Mouse (Mus musculus) cerebellum, adult 2 months (tissue): ENCODE results near the gene Zfp955a. TPM values are rescaled to one million over a fixed set of nuclear protein-coding genes. Genes with fewer than 3 reads are reported as not detected.
"Not testable (repeated sequence)": the region's sequence is repeated elsewhere in the genome, so short reads cannot be mapped to it uniquely, and the experiment has no call there.

ENCODE experiments used
- DNase-seq, 2 experiments: peaks; one replicate each; pipeline ENCODE4 v3.0.0; 2021
- H3K27ac ChIP-seq: fragments of 200-500 bp; 2 replicates; pipeline ENCODE4 v1.5.1; 2012; ENCODE audit warnings: low read length, control low read depth, inconsistent platforms; ENCODE audit not compliant: insufficient read depth
- H3K27me3 ChIP-seq: fragments of 200-500 bp; 2 replicates; pipeline ENCODE4 v1.6.1; 2012; ENCODE audit warnings: inconsistent platforms, mild to moderate bottlenecking, low read length, moderate library complexity; ENCODE audit not compliant: control insufficient read depth, insufficient read depth
- H3K4me1 ChIP-seq: fragments of 200-500 bp; 2 replicates; pipeline ENCODE4 v1.6.1; 2011; ENCODE audit warnings: low read length; ENCODE audit not compliant: control insufficient read depth, insufficient read depth
- H3K4me3 ChIP-seq: fragments of 200-500 bp; replicated peaks from 2 replicates; pipeline ENCODE3; 2011; ENCODE audit warnings: mild to moderate bottlenecking, low read depth, low read length, control low read depth; ENCODE audit not compliant: insufficient read depth
- CTCF ChIP-seq: fragments of 200-500 bp; IDR thresholded peaks from 2 replicates; pipeline ENCODE4 v1.5.1; 2011; ENCODE audit warnings: low read depth, mild to moderate bottlenecking, control low read depth, low read length, moderate library complexity, borderline replicate concordance; ENCODE audit not compliant: insufficient read depth
- POLR2A ChIP-seq: fragments of 200-500 bp; IDR thresholded peaks from 2 replicates; pipeline ENCODE4 v1.6.1; 2011; ENCODE audit warnings: low read length, control low read depth, borderline replicate concordance; ENCODE audit not compliant: insufficient read depth
- WGBS: fragments of 180-500 bp; shearing (Covaris S2); methylation state at CpG from one replicate; pipeline ENCODE4 v1.1.7; 2018; 5-methylcytosine and 5-hydroxymethylcytosine counted together
- polyA plus RNA-seq: library from polyadenylated mRNA; depleted of rRNA; stranded (reverse); fragments of >200 nt; gene quantifications from 2 replicates; pipeline ENCODE4 v1.2.3, GENCODE M21; 2012; rRNA removed

The Zfp955a gene
- 5.3 and 6.7 TPM in 2 replicates for polyA plus RNA-seq

DNA sequence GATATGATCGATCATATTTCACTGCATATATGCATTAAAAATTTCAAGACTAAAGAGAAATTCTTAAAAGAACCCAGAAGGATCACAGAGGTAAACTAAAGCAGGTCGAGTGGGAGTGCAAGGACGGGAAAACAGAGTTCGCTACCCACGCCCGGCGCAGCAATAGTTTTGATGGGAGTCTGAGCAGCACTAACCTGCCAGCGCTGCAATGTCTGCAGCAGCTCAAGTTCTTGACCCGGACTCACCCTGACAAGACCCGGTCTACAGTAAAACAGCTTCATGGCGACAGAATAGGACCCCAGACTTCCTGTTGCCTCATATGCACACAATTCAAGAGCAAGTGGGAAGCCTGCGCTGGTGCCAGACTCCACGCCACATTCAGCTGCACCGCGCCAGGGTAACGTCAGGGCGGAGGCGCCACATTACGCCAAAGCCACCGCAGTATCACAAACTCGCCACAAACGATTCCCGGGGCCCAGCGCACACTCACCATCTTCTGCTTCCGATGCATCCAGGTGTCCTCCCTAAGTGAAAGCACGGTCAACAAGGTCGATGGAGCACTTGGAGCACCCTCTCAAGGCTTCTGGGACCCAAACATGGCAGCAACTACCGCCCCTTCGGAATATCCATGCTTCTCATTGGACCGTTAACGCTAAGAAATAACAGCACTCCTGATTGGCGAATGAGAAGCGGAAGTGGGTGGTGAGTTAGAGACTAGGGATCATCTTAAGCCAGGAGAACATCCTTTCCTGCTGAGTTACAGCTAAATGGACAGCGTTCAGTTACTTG, at the start of gene Zfp955a:
Gene Zfp955a (minus strand): TSS at position 616 of the 789 bp plus-strand sequence.
- not testable (repeated sequence) for H3K27ac ChIP-seq, H3K4me1 ChIP-seq, H3K4me3 ChIP-seq, DNase-seq, H3K27me3 ChIP-seq
- WGBS = 28% methylated on average over 1 of the region's 34 CpGs

DNA sequence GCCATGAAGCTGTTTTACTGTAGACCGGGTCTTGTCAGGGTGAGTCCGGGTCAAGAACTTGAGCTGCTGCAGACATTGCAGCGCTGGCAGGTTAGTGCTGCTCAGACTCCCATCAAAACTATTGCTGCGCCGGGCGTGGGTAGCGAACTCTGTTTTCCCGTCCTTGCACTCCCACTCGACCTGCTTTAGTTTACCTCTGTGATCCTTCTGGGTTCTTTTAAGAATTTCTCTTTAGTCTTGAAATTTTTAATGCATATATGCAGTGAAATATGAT, 34.9 kb upstream of the Zfp955a start:
- not testable (repeated sequence) for H3K4me3 ChIP-seq

DNA sequence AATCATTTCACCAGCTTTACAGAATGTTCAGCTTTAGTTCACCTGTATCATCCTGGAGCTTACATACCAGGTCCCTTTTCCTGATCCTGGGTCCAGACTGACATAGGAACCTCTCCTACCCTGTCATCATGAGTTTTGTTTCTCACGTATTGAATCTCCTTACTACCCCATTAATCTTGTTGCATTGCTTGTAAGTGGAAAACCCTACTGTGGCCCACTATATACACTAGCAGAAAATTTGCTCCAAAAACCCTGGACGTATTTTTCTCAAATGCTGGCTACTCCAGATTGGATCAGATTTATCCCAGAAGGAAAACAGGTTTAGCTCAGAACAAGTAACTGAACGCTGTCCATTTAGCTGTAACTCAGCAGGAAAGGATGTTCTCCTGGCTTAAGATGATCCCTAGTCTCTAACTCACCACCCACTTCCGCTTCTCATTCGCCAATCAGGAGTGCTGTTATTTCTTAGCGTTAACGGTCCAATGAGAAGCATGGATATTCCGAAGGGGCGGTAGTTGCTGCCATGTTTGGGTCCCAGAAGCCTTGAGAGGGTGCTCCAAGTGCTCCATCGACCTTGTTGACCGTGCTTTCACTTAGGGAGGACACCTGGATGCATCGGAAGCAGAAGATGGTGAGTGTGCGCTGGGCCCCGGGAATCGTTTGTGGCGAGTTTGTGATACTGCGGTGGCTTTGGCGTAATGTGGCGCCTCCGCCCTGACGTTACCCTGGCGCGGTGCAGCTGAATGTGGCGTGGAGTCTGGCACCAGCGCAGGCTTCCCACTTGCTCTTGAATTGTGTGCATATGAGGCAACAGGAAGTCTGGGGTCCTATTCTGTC, 34.3 kb upstream of the Zfp955a start, which contains the start of gene Zfp955b:
Gene Zfp955b (plus strand): TSS at position 506 of the 837 bp plus-strand sequence.
- not testable (repeated sequence) for H3K4me1 ChIP-seq, H3K27me3 ChIP-seq, DNase-seq, H3K27ac ChIP-seq, H3K4me3 ChIP-seq
- WGBS = no CpG with 5 or more reads among the region's 25 CpGs

More for the DNA sequence above, 34.9 kb upstream of the Zfp955a start:
- not testable (repeated sequence) for DNase-seq, H3K27ac ChIP-seq, H3K4me1 ChIP-seq, H3K27me3 ChIP-seq
- no CpG with 5 or more reads among the region's 9 CpGs for whole genome bisulfite sequencing

DNA sequence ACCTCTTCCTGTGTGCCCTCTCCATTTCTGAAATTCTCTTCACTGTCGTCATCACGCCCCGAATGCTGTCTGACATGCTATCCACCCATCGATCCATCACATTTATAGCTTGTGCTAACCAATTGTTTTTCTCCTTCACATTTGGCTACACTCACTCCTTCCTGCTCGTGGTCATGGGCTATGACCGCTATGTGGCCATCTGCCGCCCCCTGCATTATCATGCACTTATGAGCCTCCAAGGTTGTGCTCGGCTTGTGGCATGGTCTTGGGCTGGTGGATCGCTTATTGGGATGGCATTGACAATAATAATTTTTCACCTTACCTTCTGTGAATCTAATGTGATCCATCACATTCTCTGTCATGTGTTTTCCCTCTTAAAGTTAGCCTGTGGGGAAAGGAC, 14.0 kb upstream of the Zfp955a start:
- WGBS = 84% methylated on average over 9 of the region's 9 CpGs
- no peaks in the 10 kb centered on the region for H3K4me1 ChIP-seq
- TF ChIP-seq POLR2A = no peak
- TF ChIP-seq CTCF = no peak

DNA sequence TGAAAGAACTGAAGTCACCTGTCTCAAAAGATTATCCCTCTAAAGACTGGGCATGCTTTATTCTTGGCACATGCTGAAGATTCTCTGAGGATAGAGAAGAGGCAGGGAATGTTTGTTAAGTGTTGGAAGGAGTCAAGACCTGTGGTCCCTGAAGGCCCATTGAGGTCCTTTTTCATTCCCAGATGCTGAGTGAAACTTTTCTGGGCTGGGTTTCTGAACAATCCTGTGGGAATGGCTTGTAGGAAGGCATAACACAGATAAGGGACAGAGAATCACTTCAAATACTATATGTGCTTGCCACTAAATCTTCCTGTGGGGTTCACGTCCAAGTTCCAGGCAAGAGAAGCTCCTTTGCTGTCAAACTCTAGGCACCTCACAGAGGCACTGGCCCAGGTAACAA, 9.4 kb upstream of the Zfp955a start, which contains the start of gene Olfr63:
Gene Olfr63 (plus strand): TSS at position 301 of the 400 bp plus-strand sequence.
- no peaks in the 10 kb centered on the region for H3K27me3 ChIP-seq
- TF ChIP-seq CTCF = no peak
- no peak for TF ChIP-seq POLR2A
- 77% methylated on average over 1 of the region's 1 CpGs for WGBS

More for the DNA sequence above, 14.0 kb upstream of the Zfp955a start:
- no peak overlapping the region for H3K27ac ChIP-seq
- DNase-seq = no peak
- no peaks in the 10 kb centered on the region for H3K27me3 ChIP-seq
- H3K4me3 ChIP-seq = no peak overlapping the region

DNA sequence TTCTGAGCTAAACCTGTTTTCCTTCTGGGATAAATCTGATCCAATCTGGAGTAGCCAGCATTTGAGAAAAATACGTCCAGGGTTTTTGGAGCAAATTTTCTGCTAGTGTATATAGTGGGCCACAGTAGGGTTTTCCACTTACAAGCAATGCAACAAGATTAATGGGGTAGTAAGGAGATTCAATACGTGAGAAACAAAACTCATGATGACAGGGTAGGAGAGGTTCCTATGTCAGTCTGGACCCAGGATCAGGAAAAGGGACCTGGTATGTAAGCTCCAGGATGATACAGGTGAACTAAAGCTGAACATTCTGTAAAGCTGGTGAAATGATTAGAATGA, 343 bp upstream of the Zfp955a start:
- not testable (repeated sequence) for H3K27me3 ChIP-seq, H3K27ac ChIP-seq, H3K4me3 ChIP-seq, H3K4me1 ChIP-seq, DNase-seq
- no CpG with 5 or more reads among the region's 2 CpGs for WGBS

More for the DNA sequence above, 9.4 kb upstream of the Zfp955a start, which contains the start of gene Olfr63:
- no peak for DNase-seq
- Histone ChIP-seq H3K27ac (no peak within 1 kb of the TSS), H3K4me1 (no peaks in the 10 kb centered on the region), H3K4me3 (no peak within 1 kb of the TSS)

DNA sequence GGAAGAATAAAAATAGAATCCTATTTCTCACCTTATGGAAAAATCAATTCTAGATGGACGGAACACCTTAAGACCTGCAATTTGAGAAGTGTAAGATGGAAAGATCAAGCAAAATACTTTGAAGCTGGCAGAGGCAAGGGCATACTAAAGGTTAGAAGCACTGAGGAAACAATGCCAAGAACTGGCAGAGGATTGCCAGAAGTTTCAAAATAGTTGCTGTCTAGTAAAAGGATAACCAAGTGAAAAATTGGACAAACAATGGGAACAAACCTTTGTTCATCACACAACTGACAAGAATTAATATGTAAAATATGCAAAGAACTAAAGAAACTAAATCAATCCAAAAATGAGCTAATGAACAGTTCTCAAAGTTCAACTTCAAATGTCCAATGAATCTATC, 18.3 kb downstream of the Zfp955a start:
- not testable (repeated sequence) for DNase-seq, H3K27ac ChIP-seq, H3K4me3 ChIP-seq, H3K4me1 ChIP-seq, H3K27me3 ChIP-seq
- 89% methylated on average over 1 of the region's 1 CpGs for WGBS

DNA sequence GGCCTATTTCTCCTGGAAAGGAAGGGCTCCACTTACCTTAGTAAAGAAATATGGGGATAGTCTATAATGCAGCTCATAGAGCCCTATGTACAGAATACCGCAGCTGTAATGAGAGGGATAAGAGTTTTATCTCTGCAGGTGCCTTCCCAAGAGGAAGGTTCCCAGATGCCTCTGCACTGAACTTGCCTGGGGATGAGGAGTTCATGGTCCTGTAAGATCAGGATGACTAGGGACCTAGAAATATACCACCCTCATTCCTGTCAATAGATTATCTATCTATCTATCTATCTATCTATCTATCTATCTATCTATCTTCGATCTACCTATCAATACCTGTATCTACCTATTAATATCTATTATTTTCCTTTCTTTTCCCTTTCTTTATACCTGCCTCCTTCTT, 33.4 kb downstream of the Zfp955a start, which contains the start of gene Olfr1564:
Gene Olfr1564 (minus strand): TSS at position 101 of the 400 bp plus-strand sequence.
- H3K4me1 ChIP-seq = no peaks in the 10 kb centered on the region
- TF ChIP-seq POLR2A = no peak
- TF ChIP-seq CTCF = no peak
- H3K4me3 ChIP-seq = no peak within 1 kb of the TSS
- H3K27ac ChIP-seq = no peak within 1 kb of the TSS
- H3K27me3 ChIP-seq = no peaks in the 10 kb centered on the region
- DNase-seq = no peak
- WGBS = 75% methylated on average over 2 of the region's 2 CpGs

DNA sequence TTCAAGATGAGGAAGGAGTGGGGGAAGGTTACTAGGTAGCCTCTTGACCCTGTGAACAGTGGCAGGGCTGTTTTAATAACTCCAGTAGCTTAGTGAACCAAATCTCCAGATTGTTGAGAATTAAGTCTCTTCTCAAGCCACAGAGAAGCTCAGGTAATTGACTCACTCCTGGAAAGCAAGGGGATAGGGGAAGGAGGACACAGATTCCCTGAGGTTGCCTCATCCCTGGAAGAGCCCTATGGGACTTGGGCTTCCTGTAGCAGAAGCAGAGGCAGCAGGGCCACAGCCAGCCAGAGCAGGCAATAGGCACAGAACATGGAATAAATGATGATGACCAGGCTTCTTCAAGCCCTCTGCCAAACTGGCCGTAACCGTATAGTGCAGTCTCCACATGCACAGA, 63.9 kb downstream of the Zfp955a start, which contains the start of gene Olfr239:
Gene Olfr239 (plus strand): TSS at position 301 of the 400 bp plus-strand sequence.
- H3K4me1 ChIP-seq, H3K27ac ChIP-seq, H3K4me3 ChIP-seq, H3K27me3 ChIP-seq, DNase-seq: not testable (repeated sequence)
- WGBS = no CpG with 5 or more reads among the region's 2 CpGs
